Mouse (Mus musculus): ENCODE data around the gene Shbg. TPM values are rescaled to one million over a fixed set of nuclear protein-coding genes. Genes with fewer than 3 reads are reported as not detected.
A peak's percentile ranks its signal among the peaks of the same experiment; 100 is the strongest.

The Shbg gene
- polyA plus RNA-seq, 1 experiment from 2014 or later: 0.72 TPM

DNA sequence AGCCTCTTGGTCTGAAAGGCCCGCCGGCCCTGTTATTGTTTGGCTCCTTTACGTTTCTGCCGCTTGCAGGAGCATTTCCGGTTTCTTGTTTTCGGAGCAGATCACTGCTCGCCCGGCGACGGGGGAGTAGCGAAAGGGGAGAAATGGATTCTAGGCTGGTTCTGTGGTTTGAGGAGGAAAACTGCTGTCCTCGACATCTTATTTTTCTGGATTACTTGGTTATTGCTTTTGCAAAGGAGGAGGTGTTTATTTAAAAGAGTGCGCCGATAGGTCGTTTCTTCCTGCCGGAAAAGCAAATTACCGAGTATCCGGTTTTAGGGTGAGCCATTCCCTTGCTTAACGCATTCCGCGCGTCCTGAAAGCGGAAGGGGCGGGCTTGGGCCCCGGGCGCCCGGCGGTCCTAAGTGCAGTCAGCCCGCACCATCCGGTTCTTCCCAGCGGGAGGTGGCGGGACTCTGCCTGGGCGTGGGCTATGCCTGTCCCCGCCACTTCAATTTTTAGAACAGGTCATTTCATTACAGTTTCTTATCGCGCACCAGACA, 36.5 kb downstream of the Shbg start:
- peak; percentile 80 for ATAC-seq
- H3K4me1 ChIP-seq (ENCODE audit: control insufficient read depth, insufficient read depth, low read length): peaks cover 28% of the 10 kb centered on the region
- H3K4me2 ChIP-seq (ENCODE audit: low read depth, low read length): peak overlapping the region; percentile 68
- H3K36me3 ChIP-seq (ENCODE audit: control insufficient read depth, insufficient read depth, low read length): no peaks in the 10 kb centered on the region
- WGBS: under 1% methylated on average over 36 of the region's 36 CpGs
- peak overlapping the region; percentile 73 for H3K4me3 ChIP-seq (ENCODE audit: low read length)
- H3K9me3 ChIP-seq (ENCODE audit: control insufficient read depth, low read length): no peaks in the 10 kb centered on the region
- H3K27me3 ChIP-seq (replicated peaks; ENCODE audit: control insufficient read depth, insufficient read depth, low read length): no peaks in the 10 kb centered on the region
- peak overlapping the region; percentile 98 for H3K27ac ChIP-seq (ENCODE audit: low read length)
- H3K9ac ChIP-seq (ENCODE audit: low read depth, low read length): peak overlapping the region; percentile 74

DNA sequence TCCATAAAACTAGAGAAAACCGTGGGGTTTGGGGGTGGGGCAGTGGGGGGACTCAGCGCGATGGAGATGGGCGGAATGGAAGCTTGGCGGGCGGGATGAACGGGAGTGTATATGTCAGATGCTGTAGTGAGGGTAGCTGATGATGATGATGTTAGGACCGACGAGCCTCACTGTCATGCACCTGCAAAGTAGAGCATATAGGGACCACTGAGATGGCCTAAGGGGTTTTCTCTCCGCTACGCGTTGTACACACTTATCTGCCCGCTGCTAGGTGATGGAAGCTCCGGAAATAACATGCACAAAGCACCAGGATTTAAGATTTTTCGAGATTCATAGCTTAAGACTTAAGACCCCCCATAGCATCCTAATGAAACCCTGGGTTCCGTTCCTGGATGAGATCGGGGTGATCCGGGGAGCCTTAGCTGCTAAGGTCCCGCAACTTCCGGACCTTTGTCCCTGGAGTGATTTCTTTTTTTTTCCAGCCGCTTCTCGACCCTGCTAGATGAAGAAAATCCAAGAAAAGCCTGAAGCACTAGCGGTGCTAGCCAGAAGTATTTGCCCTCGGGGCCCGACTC, 37.0 kb downstream of the Shbg start:
- Histone ChIP-seq H3K9me3 (ENCODE audit: control insufficient read depth, low read length) (no peaks in the 10 kb centered on the region), H3K4me3 (ENCODE audit: low read length) (peak overlapping the region; percentile 73), H3K4me2 (ENCODE audit: low read depth, low read length) (peak overlapping the region; percentile 68), H3K4me1 (ENCODE audit: control insufficient read depth, insufficient read depth, low read length) (peaks cover 28% of the 10 kb centered on the region), H3K27me3 (replicated peaks; ENCODE audit: control insufficient read depth, insufficient read depth, low read length) (no peaks in the 10 kb centered on the region), H3K27ac (ENCODE audit: low read length) (peak overlapping the region; percentile 98), H3K36me3 (ENCODE audit: control insufficient read depth, insufficient read depth, low read length) (no peaks in the 10 kb centered on the region), H3K9ac (ENCODE audit: low read depth, low read length) (peak overlapping the region; percentile 74)
- WGBS: under 1% methylated on average over 25 of the region's 25 CpGs
- peak; percentile 3 for ATAC-seq

DNA sequence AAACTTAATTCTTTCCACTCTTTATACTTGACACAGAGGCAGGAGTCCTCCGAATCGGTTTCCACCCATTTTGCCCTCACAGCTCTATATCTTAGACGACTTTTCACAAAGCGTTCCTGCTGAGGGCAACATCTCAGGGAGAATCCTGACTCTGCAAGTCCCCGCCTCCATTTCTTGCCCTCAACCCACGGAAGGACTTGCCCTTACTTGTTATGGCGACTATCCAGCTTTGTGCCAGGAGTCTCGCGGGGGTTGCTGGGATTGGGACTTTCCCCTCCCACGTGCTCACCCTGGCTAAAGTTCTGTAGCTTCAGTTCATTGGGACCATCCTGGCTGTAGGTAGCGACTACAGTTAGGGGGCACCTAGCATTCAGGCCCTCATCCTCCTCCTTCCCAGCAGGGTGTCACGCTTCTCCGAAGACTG, 37.6 kb downstream of the Shbg start, which contains the start of the genes Wrap53 and Trp53:
Gene Wrap53, minus strand, starts transcription at position 165 of the 424 bp plus-strand sequence.
Gene Trp53, plus strand, starts transcription at position 269 of the 424 bp plus-strand sequence.
- peak; percentile 62 for ATAC-seq
- under 1% methylated on average over 13 of the region's 13 CpGs for WGBS
- no peaks in the 10 kb centered on the region for H3K36me3 ChIP-seq (ENCODE audit: control insufficient read depth, insufficient read depth, low read length)

DNA sequence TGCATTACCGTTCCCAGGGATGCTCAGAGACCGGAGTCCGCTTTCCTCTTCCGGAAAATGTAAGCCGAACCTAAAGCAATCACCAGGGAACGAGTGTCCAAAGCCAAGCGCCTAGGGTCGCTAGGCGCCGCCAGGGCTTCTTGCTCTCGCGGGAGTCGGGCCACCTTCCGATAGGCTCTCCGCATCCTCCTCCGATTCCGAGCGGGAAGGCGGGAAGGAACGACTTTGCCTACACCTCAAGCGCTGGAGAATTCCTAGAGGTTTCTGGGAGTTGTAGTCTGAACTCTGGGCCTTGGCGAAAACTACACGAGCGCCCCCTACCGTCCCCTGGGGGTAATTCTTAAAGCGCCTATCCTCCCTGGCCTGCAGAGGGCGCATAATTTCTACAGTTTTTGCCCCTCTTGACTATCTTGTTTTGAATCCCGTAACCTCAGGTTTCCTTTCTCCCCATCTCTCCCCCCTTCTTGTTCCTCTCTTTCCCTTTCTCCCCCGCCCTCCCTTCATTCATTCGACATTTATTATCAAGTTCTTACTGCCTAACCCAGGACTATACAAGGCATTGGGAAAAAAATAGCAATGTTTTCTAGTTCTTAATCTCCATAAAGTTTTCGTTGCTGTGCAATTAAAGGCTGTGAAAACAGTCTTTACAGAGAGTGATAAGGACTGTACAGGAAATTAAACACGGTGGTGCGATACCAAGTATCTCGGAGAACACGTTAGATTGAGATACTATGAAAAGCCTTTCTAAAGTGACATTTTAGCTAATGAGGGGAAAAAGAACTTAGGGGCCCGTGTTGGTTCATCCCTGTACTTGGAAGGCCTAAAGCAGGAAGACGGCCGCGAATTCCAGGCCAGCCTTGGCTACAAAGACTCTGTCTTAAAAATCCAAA, 38.3 kb downstream of the Shbg start:
- peak overlapping the region; percentile 80 for H3K4me3 ChIP-seq (ENCODE audit: low read length)
- peak overlapping the region; percentile 83 for H3K9ac ChIP-seq (ENCODE audit: low read depth, low read length)
- H3K4me1 ChIP-seq (ENCODE audit: control insufficient read depth, insufficient read depth, low read length): peaks cover 25% of the 10 kb centered on the region
- ATAC-seq: peak; percentile 89
- WGBS: 1% methylated on average over 39 of the region's 39 CpGs
- H3K9me3 ChIP-seq (ENCODE audit: control insufficient read depth, low read length): no peaks in the 10 kb centered on the region
- peak overlapping the region; percentile 98 for H3K27ac ChIP-seq (ENCODE audit: low read length)
- H3K4me2 ChIP-seq (ENCODE audit: low read depth, low read length): peak overlapping the region; percentile 86
- no peaks in the 10 kb centered on the region for H3K27me3 ChIP-seq (replicated peaks; ENCODE audit: control insufficient read depth, insufficient read depth, low read length)
- no peaks in the 10 kb centered on the region for H3K36me3 ChIP-seq (ENCODE audit: control insufficient read depth, insufficient read depth, low read length)

More for the DNA sequence above, 37.6 kb downstream of the Shbg start, which contains the start of the genes Wrap53 and Trp53:
- peaks cover 28% of the 10 kb centered on the region for H3K4me1 ChIP-seq (ENCODE audit: control insufficient read depth, insufficient read depth, low read length)
- H3K4me2 ChIP-seq (ENCODE audit: low read depth, low read length): peak within 1 kb of the TSS; percentile 68
- H3K4me3 ChIP-seq (ENCODE audit: low read length): peak within 1 kb of the TSS; percentile 80
- H3K9ac ChIP-seq (ENCODE audit: low read depth, low read length): peak within 1 kb of the TSS; percentile 83
- peak within 1 kb of the TSS; percentile 98 for H3K27ac ChIP-seq (ENCODE audit: low read length)
- no peaks in the 10 kb centered on the region for H3K9me3 ChIP-seq (ENCODE audit: control insufficient read depth, low read length)
- H3K27me3 ChIP-seq (replicated peaks; ENCODE audit: control insufficient read depth, insufficient read depth, low read length): no peaks in the 10 kb centered on the region

DNA sequence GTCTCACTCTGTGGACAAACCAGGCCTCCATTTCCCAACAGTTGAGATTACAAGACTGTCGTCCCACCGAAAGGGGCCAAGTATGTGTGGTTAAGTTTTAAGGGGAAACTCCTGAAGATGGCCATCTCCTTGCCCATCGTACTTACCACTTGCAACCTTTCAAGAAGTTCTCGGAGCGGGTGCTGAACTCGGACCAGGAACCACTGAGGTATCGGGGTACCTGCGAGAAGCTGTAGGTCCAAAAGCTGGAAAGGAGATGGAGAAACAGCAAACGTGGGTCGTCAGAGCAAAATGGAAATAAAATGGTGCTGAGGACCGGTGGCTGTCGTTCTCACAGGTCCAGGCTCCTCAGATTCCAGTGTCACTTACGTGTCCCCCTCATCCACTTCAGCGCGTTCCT, 39.4 kb downstream of the Shbg start:
- no peaks in the 10 kb centered on the region for H3K9me3 ChIP-seq (ENCODE audit: control insufficient read depth, low read length)
- H3K9ac ChIP-seq (ENCODE audit: low read depth, low read length): peak overlapping the region; percentile 83
- H3K27me3 ChIP-seq (replicated peaks; ENCODE audit: control insufficient read depth, insufficient read depth, low read length): no peaks in the 10 kb centered on the region
- peak overlapping the region; percentile 86 for H3K4me2 ChIP-seq (ENCODE audit: low read depth, low read length)
- WGBS: 11% methylated on average over 15 of the region's 15 CpGs
- ATAC-seq: no peak
- H3K27ac ChIP-seq (ENCODE audit: low read length): peak overlapping the region; percentile 83; the same call in 1 of the 2 replicates
- no peaks in the 10 kb centered on the region for H3K36me3 ChIP-seq (ENCODE audit: control insufficient read depth, insufficient read depth, low read length)
- peaks cover 25% of the 10 kb centered on the region for H3K4me1 ChIP-seq (ENCODE audit: control insufficient read depth, insufficient read depth, low read length)
- H3K4me3 ChIP-seq (ENCODE audit: low read length): peak overlapping the region; percentile 80

DNA sequence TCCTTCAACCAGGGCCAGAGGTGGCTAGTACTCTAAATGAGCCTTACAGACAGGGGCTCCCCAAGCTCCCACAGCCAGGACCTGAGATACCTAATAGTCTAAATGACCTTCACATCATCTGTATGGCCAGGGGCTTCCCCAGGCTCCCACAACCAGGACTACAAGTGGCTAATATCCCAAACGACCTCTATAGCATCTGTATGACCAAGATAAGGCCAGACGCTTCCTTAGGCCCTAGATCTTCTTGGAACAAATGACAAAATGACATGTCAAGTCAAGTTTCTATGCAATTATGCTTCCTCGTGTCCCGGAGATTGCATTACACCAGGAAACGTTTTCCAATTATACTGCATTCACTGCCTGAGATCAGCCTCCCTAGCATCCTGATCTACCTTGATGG, 41.4 kb downstream of the Shbg start:
- no peak for ATAC-seq

DNA sequence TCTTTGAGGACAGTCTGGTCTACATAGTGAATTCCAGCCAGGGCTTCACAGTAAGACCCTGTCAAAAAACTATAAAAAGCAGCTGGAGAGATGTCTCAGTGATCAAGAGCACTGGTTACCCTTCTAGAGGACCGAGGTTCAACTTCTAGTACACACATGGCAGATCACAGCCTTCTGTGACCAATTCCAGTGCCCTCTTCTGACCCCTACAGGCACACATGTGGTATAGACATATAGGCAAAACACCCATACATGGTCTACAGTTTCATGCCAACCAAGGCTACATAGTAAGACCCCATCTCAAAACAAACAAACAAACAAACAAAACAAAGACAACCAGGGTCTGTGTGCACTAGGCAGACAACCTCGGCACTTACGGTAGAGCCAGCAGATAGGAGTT, 42.5 kb downstream of the Shbg start:
- Histone ChIP-seq H3K27me3 (replicated peaks; ENCODE audit: control insufficient read depth, insufficient read depth, low read length) (no peaks in the 10 kb centered on the region), H3K4me1 (ENCODE audit: control insufficient read depth, insufficient read depth, low read length) (peaks cover 18% of the 10 kb centered on the region), H3K4me3 (ENCODE audit: low read length) (no peak overlapping the region), H3K9me3 (ENCODE audit: control insufficient read depth, low read length) (no peaks in the 10 kb centered on the region), H3K9ac (ENCODE audit: low read depth, low read length) (no peak overlapping the region), H3K36me3 (ENCODE audit: control insufficient read depth, insufficient read depth, low read length) (0 out of 2 replicates have a peak, but pooled peaks cover 3% of the 10 kb centered on the region), H3K4me2 (ENCODE audit: low read depth, low read length) (no peak overlapping the region), H3K27ac (ENCODE audit: low read length) (no peak overlapping the region)
- 56% methylated on average over 3 of the region's 3 CpGs for WGBS
- ATAC-seq: no peak

More for the DNA sequence above, 41.4 kb downstream of the Shbg start:
- H3K27ac ChIP-seq (ENCODE audit: low read length): no peak overlapping the region
- no peak overlapping the region for H3K9ac ChIP-seq (ENCODE audit: low read depth, low read length)
- no peaks in the 10 kb centered on the region for H3K27me3 ChIP-seq (replicated peaks; ENCODE audit: control insufficient read depth, insufficient read depth, low read length)
- H3K4me2 ChIP-seq (ENCODE audit: low read depth, low read length): no peak overlapping the region
- 73% methylated on average over 5 of the region's 5 CpGs for WGBS
- 0 out of 2 replicates have a peak, but pooled peaks cover 3% of the 10 kb centered on the region for H3K36me3 ChIP-seq (ENCODE audit: control insufficient read depth, insufficient read depth, low read length)
- H3K9me3 ChIP-seq (ENCODE audit: control insufficient read depth, low read length): no peaks in the 10 kb centered on the region
- H3K4me3 ChIP-seq (ENCODE audit: low read length): no peak overlapping the region
- peaks cover 18% of the 10 kb centered on the region for H3K4me1 ChIP-seq (ENCODE audit: control insufficient read depth, insufficient read depth, low read length)

DNA sequence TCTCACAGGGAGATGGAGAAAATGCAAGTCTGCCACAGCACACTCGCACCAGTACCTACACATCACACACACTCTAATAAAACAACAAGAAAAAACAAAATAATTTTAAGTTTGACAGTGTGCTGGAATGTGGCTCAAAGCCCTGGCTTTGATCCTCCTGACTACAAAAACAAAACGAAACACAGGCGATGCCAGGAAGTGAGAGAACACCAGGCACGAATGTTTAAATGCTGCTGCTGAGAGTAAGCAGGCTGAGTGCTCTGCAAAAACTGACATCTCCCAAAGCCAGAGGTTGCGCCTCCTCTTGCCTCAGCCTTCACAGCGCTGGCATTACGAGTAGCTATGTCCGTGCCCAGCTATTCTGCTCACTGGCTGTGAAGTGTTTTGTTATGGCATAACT, 52.6 kb downstream of the Shbg start:
- 66% methylated on average over 8 of the region's 8 CpGs for WGBS
- no peak overlapping the region for H3K4me3 ChIP-seq (ENCODE audit: low read length)
- H3K27me3 ChIP-seq (replicated peaks; ENCODE audit: control insufficient read depth, insufficient read depth, low read length): no peaks in the 10 kb centered on the region
- H3K9ac ChIP-seq (ENCODE audit: low read depth, low read length): no peak overlapping the region
- no peak overlapping the region for H3K27ac ChIP-seq (ENCODE audit: low read length)
- ATAC-seq: no peak
- no peaks in the 10 kb centered on the region for H3K9me3 ChIP-seq (ENCODE audit: control insufficient read depth, low read length)
- H3K4me2 ChIP-seq (ENCODE audit: low read depth, low read length): no peak overlapping the region
- H3K36me3 ChIP-seq (ENCODE audit: control insufficient read depth, insufficient read depth, low read length): peaks cover 15% of the 10 kb centered on the region
- H3K4me1 ChIP-seq (ENCODE audit: control insufficient read depth, insufficient read depth, low read length): no peaks in the 10 kb centered on the region

Measured in intestine, embryonic 16.5 days (tissue).